Mouse (Mus musculus): ENCODE results near the gene Akip1. TPM values are rescaled to one million over a fixed set of nuclear protein-coding genes. Genes with fewer than 3 reads are reported as not detected.

Akip1 gene
- total and polyA plus RNA-seq, 3 experiments: 35.0 to 46.2 (median 42.5) TPM

DNA sequence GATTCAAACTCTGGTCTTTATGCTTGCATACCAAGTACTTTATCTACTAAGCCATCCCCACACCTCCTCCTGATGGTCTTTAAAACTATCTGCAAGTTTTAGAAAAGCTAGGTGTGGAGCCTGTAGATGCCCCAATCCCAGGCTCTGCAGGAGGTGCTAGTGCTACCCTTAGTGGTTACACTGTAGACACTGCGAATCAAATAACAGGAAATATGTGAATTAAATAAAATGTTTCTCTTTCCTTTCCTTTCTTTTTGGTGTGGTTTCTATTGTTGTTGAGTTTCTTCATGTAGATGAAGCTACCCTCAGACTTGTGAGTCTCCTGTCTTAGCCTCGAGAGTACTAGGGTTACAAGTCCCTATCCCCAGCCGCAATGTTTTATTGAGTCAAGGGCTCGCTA lies 38.2 kb downstream of the Akip1 start:
- TF ChIP-seq SIN3A (IDR thresholded peaks at IDR 0.05; ENCODE audit: low read length) (no peak), BHLHE40 (IDR thresholded peaks at IDR 0.05; ENCODE audit: low read depth, low read length) (no peak), IRF4 (IDR thresholded peaks at IDR 0.05; ENCODE audit: low read depth, low read length) (no peak), USF2 (conservative IDR thresholded peaks at IDR 0.05; ENCODE audit: low read depth, low read length) (no peak)
- no peaks in the 10 kb centered on the region for H3K9me3 ChIP-seq (replicated peaks; ENCODE audit: low read length)
- H3K4me1 ChIP-seq (ENCODE audit: control insufficient read depth in 1 of 2, insufficient read depth in 2 of 2): no peaks in the 10 kb centered on the region
- DNase-seq (ENCODE audit: extremely low read depth): no peak
- no peaks in the 10 kb centered on the region for H3K79me2 ChIP-seq (replicated peaks; ENCODE audit: control insufficient read depth, extremely low read depth, insufficient read depth, poor library complexity, severe bottlenecking)
- no peak overlapping the region for H3K4me2 ChIP-seq (ENCODE audit: insufficient read depth, low read depth, poor library complexity, severe bottlenecking)
- dilution Hi-C loops (cut with MboI; ENCODE audit: extremely low pct_ligation_motif_present, extremely low pct_unique_long_range_greater_than_20kb, low sequenced_read_pairs): no loop called here
- no peaks in the 10 kb centered on the region for H3K27me3 ChIP-seq (replicated peaks)
- peaks cover 49 to 81% of the 10 kb centered on the region in 2 experiments for H3K36me3 ChIP-seq (replicated peaks in 1 of 2; ENCODE audit: control insufficient read depth in 1 of 2, insufficient read depth in 1 of 2, low read length in 1 of 2)
- no peak overlapping the region for H3K9ac ChIP-seq (ENCODE audit: insufficient read depth, low read depth)
- in situ Hi-C loops (cut with MboI; ENCODE audit: low pct_ligation_motif_present, low pct_unique_long_range_greater_than_20kb, low sequenced_read_pairs): no loop called here
- H3K4me3 ChIP-seq (replicated peaks in 1 of 3; ENCODE audit: low read depth in 2 of 3, low read length in 2 of 3, poor library complexity in 1 of 3): no peak overlapping the region
- H3K27ac ChIP-seq (ENCODE audit: insufficient read depth, low read depth): no peak overlapping the region

GRCm38 (mm10) chr7:109747747-109748146 lies 44.3 kb downstream of the Akip1 start:
- H3K9me3 ChIP-seq (replicated peaks; ENCODE audit: low read length): no peaks in the 10 kb centered on the region
- DNase-seq (ENCODE audit: extremely low read depth): no peak
- no peak overlapping the region for H3K9ac ChIP-seq (ENCODE audit: insufficient read depth, low read depth)
- no peaks in the 10 kb centered on the region for H3K79me2 ChIP-seq (replicated peaks; ENCODE audit: control insufficient read depth, extremely low read depth, insufficient read depth, poor library complexity, severe bottlenecking)
- no peaks in the 10 kb centered on the region for H3K27me3 ChIP-seq (replicated peaks)
- no peak overlapping the region for H3K27ac ChIP-seq (ENCODE audit: insufficient read depth, low read depth)
- dilution Hi-C loops (cut with MboI; ENCODE audit: extremely low pct_ligation_motif_present, extremely low pct_unique_long_range_greater_than_20kb, low sequenced_read_pairs) (no loop called here), in situ Hi-C loops (cut with MboI; ENCODE audit: low pct_ligation_motif_present, low pct_unique_long_range_greater_than_20kb, low sequenced_read_pairs) (no loop called here)
- H3K4me2 ChIP-seq (ENCODE audit: insufficient read depth, low read depth, poor library complexity, severe bottlenecking): no peak overlapping the region
- H3K4me3 ChIP-seq (replicated peaks in 1 of 3; ENCODE audit: low read depth in 2 of 3, low read length in 2 of 3, poor library complexity in 1 of 3): no peak overlapping the region
- H3K36me3 ChIP-seq (replicated peaks in 1 of 2; ENCODE audit: control insufficient read depth in 1 of 2, insufficient read depth in 1 of 2, low read length in 1 of 2): peaks cover 25 to 46% of the 10 kb centered on the region in 2 experiments
- peaks cover 2 to 11% of the 10 kb centered on the region in 2 experiments; a peak in 3 of 4 replicates for H3K4me1 ChIP-seq (ENCODE audit: control insufficient read depth in 1 of 2, insufficient read depth in 2 of 2)
- TF ChIP-seq SIN3A (IDR thresholded peaks at IDR 0.05; ENCODE audit: low read length) (no peak), NRF1 (IDR thresholded peaks at IDR 0.05; ENCODE audit: low read depth, low read length) (no peak), MAZ (IDR thresholded peaks at IDR 0.05; ENCODE audit: low read depth, low read length) (no peak), JUN (IDR thresholded peaks at IDR 0.05; ENCODE audit: insufficient read depth, low read depth, low read length) (no peak), ZNF384 (IDR thresholded peaks at IDR 0.05; ENCODE audit: low read depth, low read length) (no peak), MEF2A (IDR thresholded peaks at IDR 0.05; ENCODE audit: borderline replicate concordance, low read depth, low read length) (no peak), CTCF (conservative IDR thresholded peaks at IDR 0.05 in 1 of 2, IDR thresholded peaks at IDR 0.05 in 1 of 2; ENCODE audit: low read depth in 2 of 2, low read length in 2 of 2) (peak in 1 of 2 experiments; percentile 10; a peak in 2 of 4 replicates), HCFC1 (IDR thresholded peaks at IDR 0.05; ENCODE audit: low read depth, low read length) (no peak), E2F4 (IDR thresholded peaks at IDR 0.05; ENCODE audit: insufficient replicate concordance, low read depth, low read length) (no peak)

DNA sequence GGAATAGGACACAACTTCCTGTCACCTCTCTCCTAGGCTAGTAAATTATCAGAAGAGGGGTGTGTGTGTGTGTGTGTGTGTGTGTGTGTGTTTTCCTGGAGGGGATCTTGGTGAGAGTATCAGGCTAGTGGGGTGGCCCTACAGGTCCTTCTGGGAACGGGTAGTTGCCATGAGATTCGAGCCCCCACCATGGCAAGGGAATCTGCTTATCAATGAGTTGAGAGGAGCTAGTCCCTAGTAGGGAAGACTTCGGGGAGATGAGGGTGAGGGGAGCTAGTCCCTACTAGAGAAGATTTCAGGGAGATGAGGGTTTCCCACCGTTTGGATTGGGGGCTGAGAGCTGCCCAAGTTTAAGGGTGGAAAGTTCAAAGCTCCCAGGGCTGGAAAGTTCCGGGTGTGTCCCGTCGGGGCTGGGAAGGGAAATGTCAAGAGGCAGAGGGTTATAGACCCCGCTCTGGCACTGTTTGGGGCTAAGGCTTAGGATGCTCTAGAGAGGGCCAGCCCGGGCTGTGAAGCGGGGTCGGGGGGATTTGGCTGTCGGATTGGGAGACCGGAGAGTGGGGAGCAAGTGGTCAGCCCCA lies 48.0 kb downstream of the Akip1 start:
- H3K4me2 ChIP-seq (ENCODE audit: insufficient read depth, low read depth, poor library complexity, severe bottlenecking): peak overlapping the region; percentile 37
- peak overlapping the region; percentile 87 to 96 (median 91) for H3K4me3 ChIP-seq (replicated peaks in 1 of 3; ENCODE audit: low read depth in 2 of 3, low read length in 2 of 3, poor library complexity in 1 of 3)
- H3K79me2 ChIP-seq (replicated peaks; ENCODE audit: control insufficient read depth, extremely low read depth, insufficient read depth, poor library complexity, severe bottlenecking): no peaks in the 10 kb centered on the region
- H3K27ac ChIP-seq (ENCODE audit: insufficient read depth, low read depth): no peak overlapping the region
- no peaks in the 10 kb centered on the region for H3K9me3 ChIP-seq (replicated peaks; ENCODE audit: low read length)
- H3K9ac ChIP-seq (ENCODE audit: insufficient read depth, low read depth): peak overlapping the region; percentile 92
- in situ Hi-C loops (cut with MboI; ENCODE audit: low pct_ligation_motif_present, low pct_unique_long_range_greater_than_20kb, low sequenced_read_pairs): no loop called here
- H3K27me3 ChIP-seq (replicated peaks): no peaks in the 10 kb centered on the region
- no peak for TF ChIP-seq E2F4 (IDR thresholded peaks at IDR 0.05; ENCODE audit: insufficient replicate concordance, low read depth, low read length)
- TF ChIP-seq IRF4 (IDR thresholded peaks at IDR 0.05; ENCODE audit: low read depth, low read length): 0 out of 2 replicates have a peak, but pooled peaks have one; percentile 3
- no peak for TF ChIP-seq JUND (conservative IDR thresholded peaks at IDR 0.05; ENCODE audit: low read depth, low read length)
- no peak for TF ChIP-seq NRF1 (IDR thresholded peaks at IDR 0.05; ENCODE audit: low read depth, low read length)
- TF ChIP-seq SIN3A (IDR thresholded peaks at IDR 0.05; ENCODE audit: low read length): no peak
- peaks cover 2 to 18% of the 10 kb centered on the region in 2 experiments; a peak in 3 of 4 replicates for H3K4me1 ChIP-seq (ENCODE audit: control insufficient read depth in 1 of 2, insufficient read depth in 2 of 2)
- H3K36me3 ChIP-seq (replicated peaks in 1 of 2; ENCODE audit: control insufficient read depth in 1 of 2, insufficient read depth in 1 of 2, low read length in 1 of 2): peaks cover 0 to 21% of the 10 kb centered on the region in 2 experiments
- dilution Hi-C loops (cut with MboI; ENCODE audit: extremely low pct_ligation_motif_present, extremely low pct_unique_long_range_greater_than_20kb, low sequenced_read_pairs): no loop called here
- DNase-seq (ENCODE audit: extremely low read depth): no peak
